Mouse (Mus musculus): ENCODE measurements around the gene Myh11.
A peak's percentile ranks its signal among the peaks of the same experiment; 100 is the strongest.

Gene Myh11

GRCm38 (mm10) chr16:14291223-14291622 is at the start of gene Myh11:
Myh11 (minus strand) TSS chr16:14291372.
- peak; percentile 52 for DNase-seq (ENCODE audit: low read depth, low spot score)

GRCm38 (mm10) chr16:14328156-14328555 is 37.0 kb upstream of the Myh11 start:
- no peak for DNase-seq (ENCODE audit: low read depth, low spot score)

GRCm38 (mm10) chr16:14320494-14320893 is 29.3 kb upstream of the Myh11 start:
- DNase-seq (ENCODE audit: low read depth, low spot score): no peak

- DNase-seq (ENCODE audit: low read depth, low spot score): no peak
Observed at GRCm38 (mm10) chr16:14319681-14320080, 28.5 kb upstream of the Myh11 start.

- peak; percentile 98 for DNase-seq (ENCODE audit: low read depth, low spot score)
Observed at GRCm38 (mm10) chr16:14316884-14317876, 26.0 kb upstream of the Myh11 start, which contains the start of gene Fopnl. Fopnl (minus strand) TSS chr16:14317405.

GRCm38 (mm10) chr16:14312914-14313313 is 21.7 kb upstream of the Myh11 start:
- DNase-seq (ENCODE audit: low read depth, low spot score): no peak

- DNase-seq (ENCODE audit: low read depth, low spot score): peak; percentile 71
Observed at GRCm38 (mm10) chr16:14311371-14311770, 20.2 kb upstream of the Myh11 start.

- DNase-seq (ENCODE audit: low read depth, low spot score): no peak
Observed at GRCm38 (mm10) chr16:14309833-14310232, 18.7 kb upstream of the Myh11 start.

GRCm38 (mm10) chr16:14308245-14309073 is 17.3 kb upstream of the Myh11 start:
- no peak for DNase-seq (ENCODE audit: low read depth, low spot score)

- DNase-seq (ENCODE audit: low read depth, low spot score): no peak
Observed at GRCm38 (mm10) chr16:14307373-14307772, 16.2 kb upstream of the Myh11 start.

- no peak for DNase-seq (ENCODE audit: low read depth, low spot score)
Observed at GRCm38 (mm10) chr16:14306451-14306850, 15.3 kb upstream of the Myh11 start.

GRCm38 (mm10) chr16:14304791-14305190 is 13.6 kb upstream of the Myh11 start:
- DNase-seq (ENCODE audit: low read depth, low spot score): no peak

- DNase-seq (ENCODE audit: low read depth, low spot score): no peak
Observed at GRCm38 (mm10) chr16:14303676-14304075, 12.5 kb upstream of the Myh11 start.

- DNase-seq (ENCODE audit: low read depth, low spot score): no peak
Observed at GRCm38 (mm10) chr16:14303148-14303547, 12.0 kb upstream of the Myh11 start.

- no peak for DNase-seq (ENCODE audit: low read depth, low spot score)
Observed at GRCm38 (mm10) chr16:14298461-14298860, 7.3 kb upstream of the Myh11 start.

GRCm38 (mm10) chr16:14297746-14298145 is 6.6 kb upstream of the Myh11 start:
- no peak for DNase-seq (ENCODE audit: low read depth, low spot score)

- DNase-seq (ENCODE audit: low read depth, low spot score): no peak
Observed at GRCm38 (mm10) chr16:14297137-14297536, 6.0 kb upstream of the Myh11 start.

- no peak for DNase-seq (ENCODE audit: low read depth, low spot score)
Observed at GRCm38 (mm10) chr16:14296544-14297124, 5.5 kb upstream of the Myh11 start.

- DNase-seq (ENCODE audit: low read depth, low spot score): no peak
Observed at GRCm38 (mm10) chr16:14295291-14295690, 4.1 kb upstream of the Myh11 start.

- no peak for DNase-seq (ENCODE audit: low read depth, low spot score)
Observed at GRCm38 (mm10) chr16:14292205-14293199, 1.3 kb upstream of the Myh11 start.
